Mouse (Mus musculus): ENCODE measurements around the gene Gins1. TPM values are rescaled to one million over a fixed set of nuclear protein-coding genes. Genes with fewer than 3 reads are reported as not detected.

Gins1 gene
- 30.4 and 33.4 TPM in 2 replicates for polyA plus RNA-seq (2015; fragmentation: Nextera tagmentation; extraction: Ambion mirVana)

GRCm38 (mm10) chr2:150904936-150905450, at the start of gene Gins1:
Gins1 (plus strand) TSS chr2:150905400.
- Histone ChIP-seq H3K27me3 (no peaks in the 10 kb centered on the region), H3K36me3 (no peaks in the 10 kb centered on the region; the same call in 1 of the 2 replicates), H3K4me1 (peaks cover 30% of the 10 kb centered on the region), H3K9me3 (no peaks in the 10 kb centered on the region), H3K9ac (replicated peaks) (peak within 1 kb of the TSS; percentile 86), H3K4me3 (peak within 1 kb of the TSS; percentile 83), H3K27ac (replicated peaks) (peak within 1 kb of the TSS; percentile 88), H3K4me2 (replicated peaks) (peak within 1 kb of the TSS; percentile 80)
- WGBS: 38% methylated on average over 9 of the region's 9 CpGs
- no peak for ATAC-seq (replicated peaks)

GRCm38 (mm10) chr2:150858724-150859487, 46.3 kb upstream of the Gins1 start:
- WGBS: 93% methylated on average over 9 of the region's 9 CpGs
- H3K36me3 ChIP-seq: no peaks in the 10 kb centered on the region

GRCm38 (mm10) chr2:150859709-150860470, 45.3 kb upstream of the Gins1 start:
- ATAC-seq (replicated peaks): no peak
- H3K27ac ChIP-seq (replicated peaks): no peak overlapping the region
- H3K9me3 ChIP-seq: no peaks in the 10 kb centered on the region
- H3K27me3 ChIP-seq: no peaks in the 10 kb centered on the region
- no peaks in the 10 kb centered on the region for H3K36me3 ChIP-seq
- 79% methylated on average over 11 of the region's 11 CpGs for WGBS
- H3K4me2 ChIP-seq (replicated peaks): no peak overlapping the region
- H3K4me3 ChIP-seq: no peak overlapping the region
- H3K9ac ChIP-seq (replicated peaks): no peak overlapping the region
- H3K4me1 ChIP-seq: no peaks in the 10 kb centered on the region

More at GRCm38 (mm10) chr2:150858724-150859487, 46.3 kb upstream of the Gins1 start:
- no peaks in the 10 kb centered on the region for H3K9me3 ChIP-seq
- H3K27ac ChIP-seq (replicated peaks): no peak overlapping the region
- no peak for ATAC-seq (replicated peaks)
- H3K27me3 ChIP-seq: no peaks in the 10 kb centered on the region
- H3K4me1 ChIP-seq: no peaks in the 10 kb centered on the region
- no peak overlapping the region for H3K4me3 ChIP-seq
- no peak overlapping the region for H3K9ac ChIP-seq (replicated peaks)
- no peak overlapping the region for H3K4me2 ChIP-seq (replicated peaks)

- Histone ChIP-seq H3K9me3 (no peaks in the 10 kb centered on the region), H3K27ac (replicated peaks) (no peak overlapping the region), H3K4me3 (no peak overlapping the region), H3K36me3 (no peaks in the 10 kb centered on the region), H3K4me1 (no peaks in the 10 kb centered on the region), H3K4me2 (replicated peaks) (no peak overlapping the region), H3K27me3 (no peaks in the 10 kb centered on the region), H3K9ac (replicated peaks) (no peak overlapping the region)
- WGBS: 92% methylated on average over 2 of the region's 2 CpGs
- ATAC-seq (replicated peaks): no peak
Measured at GRCm38 (mm10) chr2:150861128-150861527, 44.1 kb upstream of the Gins1 start.

GRCm38 (mm10) chr2:150867021-150867420, 38.2 kb upstream of the Gins1 start:
- Histone ChIP-seq H3K27ac (replicated peaks) (no peak overlapping the region), H3K4me2 (replicated peaks) (no peak overlapping the region), H3K9ac (replicated peaks) (no peak overlapping the region), H3K9me3 (no peaks in the 10 kb centered on the region), H3K27me3 (no peaks in the 10 kb centered on the region), H3K4me1 (no peaks in the 10 kb centered on the region), H3K36me3 (no peaks in the 10 kb centered on the region), H3K4me3 (no peak overlapping the region)
- no peak for ATAC-seq (replicated peaks)
- WGBS: 96% methylated on average over 2 of the region's 2 CpGs

GRCm38 (mm10) chr2:150869446-150869845, 35.8 kb upstream of the Gins1 start:
- no peaks in the 10 kb centered on the region for H3K27me3 ChIP-seq
- H3K9ac ChIP-seq (replicated peaks): no peak overlapping the region
- no peaks in the 10 kb centered on the region for H3K4me1 ChIP-seq
- no peak overlapping the region for H3K4me3 ChIP-seq
- H3K9me3 ChIP-seq: no peaks in the 10 kb centered on the region
- no peak overlapping the region for H3K4me2 ChIP-seq (replicated peaks)
- ATAC-seq (replicated peaks): no peak
- H3K27ac ChIP-seq (replicated peaks): no peak overlapping the region
- WGBS: 94% methylated on average over 1 of the region's 1 CpGs
- H3K36me3 ChIP-seq: no peaks in the 10 kb centered on the region

- H3K4me2 ChIP-seq (replicated peaks): no peak overlapping the region
- no peaks in the 10 kb centered on the region for H3K4me1 ChIP-seq
- no peaks in the 10 kb centered on the region for H3K36me3 ChIP-seq
- ATAC-seq (replicated peaks): no peak
- H3K4me3 ChIP-seq: no peak overlapping the region
- H3K9me3 ChIP-seq: no peaks in the 10 kb centered on the region
- no peak overlapping the region for H3K9ac ChIP-seq (replicated peaks)
- no peak overlapping the region for H3K27ac ChIP-seq (replicated peaks)
- no peaks in the 10 kb centered on the region for H3K27me3 ChIP-seq
- 98% methylated on average over 1 of the region's 1 CpGs for WGBS
Measured at GRCm38 (mm10) chr2:150874508-150874907, 30.7 kb upstream of the Gins1 start.

GRCm38 (mm10) chr2:150875226-150875625, 30.0 kb upstream of the Gins1 start:
- H3K4me3 ChIP-seq: no peak overlapping the region
- H3K9ac ChIP-seq (replicated peaks): no peak overlapping the region
- no peak overlapping the region for H3K27ac ChIP-seq (replicated peaks)
- no peak overlapping the region for H3K4me2 ChIP-seq (replicated peaks)
- H3K9me3 ChIP-seq: no peaks in the 10 kb centered on the region
- 94% methylated on average over 1 of the region's 1 CpGs for WGBS
- no peak for ATAC-seq (replicated peaks)
- no peaks in the 10 kb centered on the region for H3K4me1 ChIP-seq
- no peaks in the 10 kb centered on the region for H3K27me3 ChIP-seq
- no peaks in the 10 kb centered on the region for H3K36me3 ChIP-seq

GRCm38 (mm10) chr2:150877561-150877960, 27.6 kb upstream of the Gins1 start:
- ATAC-seq (replicated peaks): no peak
- H3K9me3 ChIP-seq: no peaks in the 10 kb centered on the region
- WGBS: 81% methylated on average over 4 of the region's 4 CpGs

GRCm38 (mm10) chr2:150884075-150884778, 21.0 kb upstream of the Gins1 start:
- H3K27ac ChIP-seq (replicated peaks): no peak overlapping the region
- H3K27me3 ChIP-seq: no peaks in the 10 kb centered on the region
- no peaks in the 10 kb centered on the region for H3K36me3 ChIP-seq
- WGBS: 91% methylated on average over 8 of the region's 8 CpGs
- H3K4me1 ChIP-seq: no peaks in the 10 kb centered on the region
- ATAC-seq (replicated peaks): no peak
- H3K4me3 ChIP-seq: no peak overlapping the region
- H3K9me3 ChIP-seq: no peaks in the 10 kb centered on the region
- H3K4me2 ChIP-seq (replicated peaks): no peak overlapping the region
- H3K9ac ChIP-seq (replicated peaks): no peak overlapping the region

More at GRCm38 (mm10) chr2:150877561-150877960, 27.6 kb upstream of the Gins1 start:
- Histone ChIP-seq H3K36me3 (no peaks in the 10 kb centered on the region), H3K9ac (replicated peaks) (no peak overlapping the region), H3K27me3 (no peaks in the 10 kb centered on the region), H3K4me3 (no peak overlapping the region), H3K4me2 (replicated peaks) (no peak overlapping the region), H3K4me1 (no peaks in the 10 kb centered on the region), H3K27ac (replicated peaks) (no peak overlapping the region)

- ATAC-seq (replicated peaks): 0 out of 2 replicates have a peak, but pooled peaks have one; percentile 43
Measured at GRCm38 (mm10) chr2:150884779-150885110, 20.5 kb upstream of the Gins1 start.

GRCm38 (mm10) chr2:150885814-150886213, 19.4 kb upstream of the Gins1 start:
- WGBS: 83% methylated on average over 1 of the region's 1 CpGs
- H3K9me3 ChIP-seq: no peaks in the 10 kb centered on the region
- H3K4me3 ChIP-seq: no peak overlapping the region
- H3K9ac ChIP-seq (replicated peaks): no peak overlapping the region
- H3K36me3 ChIP-seq: no peaks in the 10 kb centered on the region
- H3K27me3 ChIP-seq: no peaks in the 10 kb centered on the region
- H3K4me1 ChIP-seq: no peaks in the 10 kb centered on the region
- no peak overlapping the region for H3K4me2 ChIP-seq (replicated peaks)
- ATAC-seq (replicated peaks): no peak
- H3K27ac ChIP-seq (replicated peaks): no peak overlapping the region

More at GRCm38 (mm10) chr2:150884779-150885110, 20.5 kb upstream of the Gins1 start:
- H3K4me1 ChIP-seq: no peaks in the 10 kb centered on the region
- H3K4me3 ChIP-seq: no peak overlapping the region
- H3K27ac ChIP-seq (replicated peaks): no peak overlapping the region
- H3K9me3 ChIP-seq: no peaks in the 10 kb centered on the region
- WGBS: 78% methylated on average over 1 of the region's 1 CpGs
- no peaks in the 10 kb centered on the region for H3K36me3 ChIP-seq
- no peaks in the 10 kb centered on the region for H3K27me3 ChIP-seq
- H3K9ac ChIP-seq (replicated peaks): no peak overlapping the region
- H3K4me2 ChIP-seq (replicated peaks): no peak overlapping the region

All from forebrain, embryonic 15.5 days (tissue).